Mouse (Mus musculus) urinary bladder, postnatal 14 days (tissue): ENCODE measurements around the gene Tedc1.

Source experiments
- DNase-seq: peaks from one replicate; pipeline ENCODE4 v3.0.0; 2021; ENCODE audit warnings: low spot score

Tedc1 gene

GRCm38 (mm10) chr12:113155887-113156539 lies at the start of gene Tedc1:
TSS of gene Tedc1 (plus strand) at chr12:113156421.
- DNase-seq, result peak; percentile 100

- no peak for DNase-seq
Measured at GRCm38 (mm10) chr12:113107431-113108124, 48.6 kb upstream of the Tedc1 start.

GRCm38 (mm10) chr12:113108528-113109283 lies 47.5 kb upstream of the Tedc1 start:
- DNase-seq, result no peak

- no peak for DNase-seq
Measured at GRCm38 (mm10) chr12:113109801-113110200, 46.4 kb upstream of the Tedc1 start.

- DNase-seq, result no peak
Measured at GRCm38 (mm10) chr12:113114141-113114540, 42.1 kb upstream of the Tedc1 start.

GRCm38 (mm10) chr12:113114856-113115538 lies 41.2 kb upstream of the Tedc1 start:
- no peak for DNase-seq

GRCm38 (mm10) chr12:113119516-113120410 lies 36.5 kb upstream of the Tedc1 start:
- peak; percentile 84 for DNase-seq

GRCm38 (mm10) chr12:113124726-113125125 lies 31.5 kb upstream of the Tedc1 start:
- DNase-seq, result no peak

- no peak for DNase-seq
Measured at GRCm38 (mm10) chr12:113130732-113131131, 25.5 kb upstream of the Tedc1 start.

- DNase-seq, result no peak
Measured at GRCm38 (mm10) chr12:113131601-113132000, 24.6 kb upstream of the Tedc1 start.

- peak; percentile 76 for DNase-seq
Measured at GRCm38 (mm10) chr12:113132567-113132966, 23.7 kb upstream of the Tedc1 start.

- no peak for DNase-seq
Measured at GRCm38 (mm10) chr12:113133260-113133659, 23.0 kb upstream of the Tedc1 start.

GRCm38 (mm10) chr12:113133861-113134403 lies 22.3 kb upstream of the Tedc1 start:
- no peak for DNase-seq

- DNase-seq, result no peak
Measured at GRCm38 (mm10) chr12:113134502-113134901, 21.7 kb upstream of the Tedc1 start.

GRCm38 (mm10) chr12:113135401-113135800 lies 20.8 kb upstream of the Tedc1 start:
- no peak for DNase-seq

- no peak for DNase-seq
Measured at GRCm38 (mm10) chr12:113136492-113137020, 19.7 kb upstream of the Tedc1 start.

GRCm38 (mm10) chr12:113137260-113138213 lies 18.7 kb upstream of the Tedc1 start:
- no peak for DNase-seq

- no peak for DNase-seq
Measured at GRCm38 (mm10) chr12:113138291-113138690, 17.9 kb upstream of the Tedc1 start.
